Mouse (Mus musculus): ENCODE measurements at regions not wholly inside any gene's neighbourhood (a gene's known extent, or its start where the extent isn't known, plus 50 kb on each side); places are given as distances from the start of the nearest gene placed in this dataset.

- DNase-seq (ENCODE audit: extremely low read depth, insufficient read length, low spot score) = no peak
Measured at GRCm38 (mm10) chr14:80083724-80084123, 99.8 kb downstream of the Olfm4 start.

- DNase-seq (ENCODE audit: extremely low read depth, insufficient read length, low spot score) = no peak
Measured at GRCm38 (mm10) chr14:80097238-80097637, 113.4 kb downstream of the Olfm4 start.

- DNase-seq (ENCODE audit: extremely low read depth, insufficient read length, low spot score) = no peak
Measured at GRCm38 (mm10) chr14:80113115-80113687, 129.3 kb downstream of the Olfm4 start.

- DNase-seq (ENCODE audit: extremely low read depth, insufficient read length, low spot score) = no peak
Measured at GRCm38 (mm10) chr14:80114326-80114725, 130.4 kb downstream of the Olfm4 start.

GRCm38 (mm10) chr14:80125156-80125555, 141.3 kb downstream of the Olfm4 start:
- no peak for DNase-seq (ENCODE audit: extremely low read depth, insufficient read length, low spot score)

GRCm38 (mm10) chr14:80128181-80128580, 144.3 kb downstream of the Olfm4 start:
- no peak for DNase-seq (ENCODE audit: extremely low read depth, insufficient read length, low spot score)

GRCm38 (mm10) chr14:80137541-80137940, 153.7 kb downstream of the Olfm4 start:
- DNase-seq (ENCODE audit: extremely low read depth, insufficient read length, low spot score) = no peak

- DNase-seq (ENCODE audit: extremely low read depth, insufficient read length, low spot score) = no peak
Measured at GRCm38 (mm10) chr14:80138991-80139791, 155.3 kb downstream of the Olfm4 start.

- no peak for DNase-seq (ENCODE audit: extremely low read depth, insufficient read length, low spot score)
Measured at GRCm38 (mm10) chr14:80157002-80157401, 173.1 kb downstream of the Olfm4 start.

GRCm38 (mm10) chr14:80169211-80169610, 185.3 kb downstream of the Olfm4 start:
- DNase-seq (ENCODE audit: extremely low read depth, insufficient read length, low spot score) = no peak

GRCm38 (mm10) chr14:80170450-80171180, 186.7 kb downstream of the Olfm4 start:
- DNase-seq (ENCODE audit: extremely low read depth, insufficient read length, low spot score) = no peak

- DNase-seq (ENCODE audit: extremely low read depth, insufficient read length, low spot score) = no peak
Measured at GRCm38 (mm10) chr14:80172799-80173484, 189.1 kb downstream of the Olfm4 start.

- no peak for DNase-seq (ENCODE audit: extremely low read depth, insufficient read length, low spot score)
Measured at GRCm38 (mm10) chr14:80176464-80176863, 192.6 kb downstream of the Olfm4 start.

- no peak for DNase-seq (ENCODE audit: extremely low read depth, insufficient read length, low spot score)
Measured at GRCm38 (mm10) chr14:80195041-80195440, 211.2 kb downstream of the Olfm4 start.

- DNase-seq (ENCODE audit: extremely low read depth, insufficient read length, low spot score) = no peak
Measured at GRCm38 (mm10) chr14:80212916-80213315, 229.0 kb downstream of the Olfm4 start.

- DNase-seq (ENCODE audit: extremely low read depth, insufficient read length, low spot score) = no peak
Measured at GRCm38 (mm10) chr14:80213666-80214065, 229.8 kb downstream of the Olfm4 start.

- peak; percentile 3 for DNase-seq (ENCODE audit: extremely low read depth, insufficient read length, low spot score)
Measured at GRCm38 (mm10) chr14:80215960-80216552, 232.2 kb downstream of the Olfm4 start.

GRCm38 (mm10) chr14:80232066-80232465, 248.2 kb downstream of the Olfm4 start:
- no peak for DNase-seq (ENCODE audit: extremely low read depth, insufficient read length, low spot score)

- no peak for DNase-seq (ENCODE audit: extremely low read depth, insufficient read length, low spot score)
Measured at GRCm38 (mm10) chr14:80232976-80233375, 249.1 kb downstream of the Olfm4 start.

- no peak for DNase-seq (ENCODE audit: extremely low read depth, insufficient read length, low spot score)
Measured at GRCm38 (mm10) chr14:80237136-80237535, 253.3 kb downstream of the Olfm4 start.

- DNase-seq (ENCODE audit: extremely low read depth, insufficient read length, low spot score) = no peak
Measured at GRCm38 (mm10) chr14:80237552-80237951, 253.7 kb downstream of the Olfm4 start.

All from 3134 (cell line).